Mouse (Mus musculus): ENCODE results near the gene Sgo2a. TPM values are rescaled to one million over a fixed set of nuclear protein-coding genes. Genes with fewer than 3 reads are reported as not detected.

Gene Sgo2a
- polyA plus RNA-seq, 1 experiment from 2014 or later: 1.3 TPM

DNA sequence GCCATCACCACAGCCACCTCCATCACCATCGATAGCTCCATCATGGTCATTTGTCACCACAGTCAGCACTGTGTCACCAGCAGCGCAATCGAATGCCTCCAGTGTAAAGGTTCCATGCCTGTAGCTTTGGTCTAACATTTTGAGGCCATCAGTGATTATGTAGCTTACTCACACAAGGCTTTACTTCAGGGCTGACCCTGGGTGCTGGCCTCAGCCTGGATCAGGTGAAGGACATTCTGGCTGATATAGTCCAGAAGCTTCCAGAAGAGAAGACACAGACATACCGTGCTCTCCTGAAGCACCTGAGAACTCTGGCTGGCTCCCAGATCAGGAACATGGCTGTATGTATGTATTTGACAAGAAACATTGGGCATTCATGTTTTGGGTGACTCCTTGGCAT lies 63.1 kb downstream of the Sgo2a start:
- no peak overlapping the region for H3K4me2 ChIP-seq (replicated peaks; ENCODE audit: low read depth, low read length)
- DNase-seq (ENCODE audit: low spot score) (no peak), ATAC-seq (no peak)
- no peak overlapping the region for H3K9ac ChIP-seq (replicated peaks; ENCODE audit: low read depth)
- no peak overlapping the region for H3K4me3 ChIP-seq (ENCODE audit: low read depth, low read length)
- no peaks in the 10 kb centered on the region for H3K9me3 ChIP-seq (ENCODE audit: low read length)
- H3K27me3 ChIP-seq (replicated peaks; ENCODE audit: insufficient read depth, low read length): no peaks in the 10 kb centered on the region
- no peak overlapping the region for H3K27ac ChIP-seq (ENCODE audit: low read length)
- H3K4me1 ChIP-seq (ENCODE audit: insufficient read depth, low read depth, low read length): no peaks in the 10 kb centered on the region
- WGBS: 89% methylated on average over 4 of the region's 4 CpGs
- no peak for TF ChIP-seq CTCF (IDR thresholded peaks at IDR 0.05)
- TF ChIP-seq EP300 (IDR thresholded peaks at IDR 0.05): no peak
- no peaks in the 10 kb centered on the region for H3K36me3 ChIP-seq (ENCODE audit: insufficient read depth, low read length)

- DNase-seq (ENCODE audit: low spot score): no peak
- WGBS: 93% methylated on average over 7 of the region's 7 CpGs
- Histone ChIP-seq H3K4me1 (ENCODE audit: insufficient read depth, low read depth, low read length) (no peaks in the 10 kb centered on the region), H3K9ac (replicated peaks; ENCODE audit: low read depth) (no peak overlapping the region), H3K9me3 (ENCODE audit: low read length) (no peaks in the 10 kb centered on the region), H3K4me3 (ENCODE audit: low read depth, low read length) (no peak overlapping the region), H3K36me3 (ENCODE audit: insufficient read depth, low read length) (no peaks in the 10 kb centered on the region), H3K27ac (ENCODE audit: low read length) (no peak overlapping the region), H3K27me3 (replicated peaks; ENCODE audit: insufficient read depth, low read length) (no peaks in the 10 kb centered on the region), H3K4me2 (replicated peaks; ENCODE audit: low read depth, low read length) (no peak overlapping the region)
- ATAC-seq: no peak
- TF ChIP-seq EP300 (IDR thresholded peaks at IDR 0.05) (no peak), CTCF (IDR thresholded peaks at IDR 0.05) (no peak)
These were observed 66.4 kb downstream of the Sgo2a start for GRCm38 (mm10) chr1:58062131-58062530.

- H3K4me2 ChIP-seq (replicated peaks; ENCODE audit: low read depth, low read length): no peak overlapping the region
- DNase-seq (ENCODE audit: low spot score): no peak
- no peaks in the 10 kb centered on the region for H3K27me3 ChIP-seq (replicated peaks; ENCODE audit: insufficient read depth, low read length)
- H3K4me3 ChIP-seq (ENCODE audit: low read depth, low read length): no peak overlapping the region
- no peaks in the 10 kb centered on the region for H3K36me3 ChIP-seq (ENCODE audit: insufficient read depth, low read length)
- no peaks in the 10 kb centered on the region for H3K4me1 ChIP-seq (ENCODE audit: insufficient read depth, low read depth, low read length)
- no peaks in the 10 kb centered on the region for H3K9me3 ChIP-seq (ENCODE audit: low read length)
- TF ChIP-seq CTCF (IDR thresholded peaks at IDR 0.05): no peak
- no peak for TF ChIP-seq EP300 (IDR thresholded peaks at IDR 0.05)
- no peak for ATAC-seq
- H3K27ac ChIP-seq (ENCODE audit: low read length): no peak overlapping the region
- 85% methylated on average over 5 of the region's 5 CpGs for WGBS
- H3K9ac ChIP-seq (replicated peaks; ENCODE audit: low read depth): no peak overlapping the region
These were observed 69.4 kb downstream of the Sgo2a start for GRCm38 (mm10) chr1:58065151-58065550.

DNA sequence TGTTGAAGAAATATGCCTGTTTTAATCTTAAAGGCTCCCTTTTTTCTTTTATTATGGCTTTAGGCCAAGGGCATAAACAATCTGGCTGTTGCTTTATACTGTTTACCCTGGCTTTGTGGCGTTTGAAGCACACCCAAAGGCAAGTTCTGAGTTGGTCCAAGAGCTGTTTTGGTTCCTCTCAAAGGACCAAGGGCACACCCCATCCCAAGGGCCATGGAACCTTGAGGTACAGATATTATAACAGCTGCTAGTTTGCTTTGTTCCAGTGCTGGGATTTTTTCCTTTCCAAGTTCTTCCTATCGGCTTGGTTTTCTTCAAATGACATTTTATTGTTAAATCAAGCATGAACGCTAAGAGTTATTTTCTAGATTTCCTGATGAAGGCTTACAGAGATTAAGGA lies 69.8 kb downstream of the Sgo2a start:
- no peaks in the 10 kb centered on the region for H3K9me3 ChIP-seq (ENCODE audit: low read length)
- H3K27ac ChIP-seq (ENCODE audit: low read length): no peak overlapping the region
- TF ChIP-seq EP300 (IDR thresholded peaks at IDR 0.05) (no peak), CTCF (IDR thresholded peaks at IDR 0.05) (no peak)
- no peak for ATAC-seq
- 64% methylated on average over 3 of the region's 3 CpGs for WGBS
- H3K4me2 ChIP-seq (replicated peaks; ENCODE audit: low read depth, low read length): no peak overlapping the region
- no peak for DNase-seq (ENCODE audit: low spot score)
- H3K9ac ChIP-seq (replicated peaks; ENCODE audit: low read depth): no peak overlapping the region
- no peak overlapping the region for H3K4me3 ChIP-seq (ENCODE audit: low read depth, low read length)
- H3K36me3 ChIP-seq (ENCODE audit: insufficient read depth, low read length): no peaks in the 10 kb centered on the region
- no peaks in the 10 kb centered on the region for H3K4me1 ChIP-seq (ENCODE audit: insufficient read depth, low read depth, low read length)
- no peaks in the 10 kb centered on the region for H3K27me3 ChIP-seq (replicated peaks; ENCODE audit: insufficient read depth, low read length)

- 52% methylated on average over 6 of the region's 6 CpGs for WGBS
- DNase-seq (ENCODE audit: low spot score): no peak
- TF ChIP-seq EP300 (IDR thresholded peaks at IDR 0.05): no peak
- no peak for TF ChIP-seq CTCF (IDR thresholded peaks at IDR 0.05)
- Histone ChIP-seq H3K9ac (replicated peaks; ENCODE audit: low read depth) (no peak overlapping the region), H3K27ac (ENCODE audit: low read length) (no peak overlapping the region), H3K27me3 (replicated peaks; ENCODE audit: insufficient read depth, low read length) (no peaks in the 10 kb centered on the region), H3K4me1 (ENCODE audit: insufficient read depth, low read depth, low read length) (peaks cover 6% of the 10 kb centered on the region; the same call in 1 of the 2 replicates), H3K36me3 (ENCODE audit: insufficient read depth, low read length) (no peaks in the 10 kb centered on the region), H3K4me2 (replicated peaks; ENCODE audit: low read depth, low read length) (no peak overlapping the region), H3K4me3 (ENCODE audit: low read depth, low read length) (no peak overlapping the region), H3K9me3 (ENCODE audit: low read length) (no peaks in the 10 kb centered on the region)
- ATAC-seq: 0 out of 2 replicates have a peak, but pooled peaks have one; percentile 19
These were observed 73.4 kb downstream of the Sgo2a start for GRCm38 (mm10) chr1:58069181-58069580.

DNA sequence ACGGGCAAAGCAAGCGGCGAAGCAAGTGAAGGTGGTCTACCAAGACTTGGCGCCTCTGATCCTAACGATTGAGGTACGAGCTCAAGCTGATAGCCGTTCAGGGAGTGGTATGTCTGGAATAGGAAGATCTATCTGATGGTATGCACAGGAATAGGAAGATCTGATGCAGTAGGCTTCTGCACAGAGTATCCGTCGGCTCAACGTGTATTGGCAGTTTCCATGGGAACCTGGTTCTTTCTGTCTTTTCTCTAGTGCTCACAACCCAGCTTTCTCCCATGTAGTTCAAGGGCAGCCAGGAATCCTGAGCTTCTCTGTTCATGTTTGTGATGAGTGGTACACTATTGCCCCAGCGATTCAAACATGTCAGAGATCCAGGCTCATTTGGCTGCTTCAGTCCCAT lies 74.3 kb downstream of the Sgo2a start:
- no peaks in the 10 kb centered on the region for H3K27me3 ChIP-seq (replicated peaks; ENCODE audit: insufficient read depth, low read length)
- H3K4me3 ChIP-seq (ENCODE audit: low read depth, low read length): no peak overlapping the region
- H3K9me3 ChIP-seq (ENCODE audit: low read length): no peaks in the 10 kb centered on the region
- no peak overlapping the region for H3K9ac ChIP-seq (replicated peaks; ENCODE audit: low read depth)
- 88% methylated on average over 11 of the region's 11 CpGs for WGBS
- no peak overlapping the region for H3K4me2 ChIP-seq (replicated peaks; ENCODE audit: low read depth, low read length)
- H3K4me1 ChIP-seq (ENCODE audit: insufficient read depth, low read depth, low read length): peaks cover 6% of the 10 kb centered on the region; the same call in 1 of the 2 replicates
- DNase-seq (ENCODE audit: low spot score) (no peak), ATAC-seq (no peak)
- H3K27ac ChIP-seq (ENCODE audit: low read length): no peak overlapping the region
- H3K36me3 ChIP-seq (ENCODE audit: insufficient read depth, low read length): no peaks in the 10 kb centered on the region
- no peak for TF ChIP-seq EP300 (IDR thresholded peaks at IDR 0.05)
- TF ChIP-seq CTCF (IDR thresholded peaks at IDR 0.05): no peak

DNA sequence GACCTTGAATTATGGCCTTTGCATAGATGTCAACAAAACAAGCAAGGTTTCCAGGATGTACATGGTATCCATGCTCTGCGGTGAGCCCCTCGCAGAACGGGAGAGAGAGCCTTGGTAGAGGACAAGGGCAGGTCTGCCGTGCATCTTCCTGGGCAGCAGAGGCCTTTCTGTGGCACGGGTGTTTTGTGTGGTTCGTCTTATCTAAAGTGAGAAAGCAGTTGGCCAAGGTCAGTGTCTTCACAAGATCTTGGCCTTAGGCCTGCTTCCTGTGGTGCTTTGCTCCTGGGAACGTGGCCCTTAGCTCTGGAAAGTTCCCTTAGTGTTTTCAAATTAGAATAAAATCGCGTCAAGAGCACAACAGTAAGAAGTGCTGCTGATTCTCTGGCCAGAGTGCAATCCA lies 75.2 kb downstream of the Sgo2a start:
- Histone ChIP-seq H3K27me3 (replicated peaks; ENCODE audit: insufficient read depth, low read length) (no peaks in the 10 kb centered on the region), H3K4me1 (ENCODE audit: insufficient read depth, low read depth, low read length) (peaks cover 6% of the 10 kb centered on the region; the same call in 1 of the 2 replicates), H3K27ac (ENCODE audit: low read length) (peak overlapping the region; percentile 28; the same call in 1 of the 2 replicates), H3K4me3 (ENCODE audit: low read depth, low read length) (no peak overlapping the region), H3K36me3 (ENCODE audit: insufficient read depth, low read length) (no peaks in the 10 kb centered on the region), H3K9me3 (ENCODE audit: low read length) (no peaks in the 10 kb centered on the region), H3K4me2 (replicated peaks; ENCODE audit: low read depth, low read length) (no peak overlapping the region), H3K9ac (replicated peaks; ENCODE audit: low read depth) (no peak overlapping the region)
- TF ChIP-seq CTCF (IDR thresholded peaks at IDR 0.05) (no peak), EP300 (IDR thresholded peaks at IDR 0.05) (no peak)
- 55% methylated on average over 9 of the region's 9 CpGs for WGBS
- ATAC-seq: no peak
- DNase-seq (ENCODE audit: low spot score): no peak
